Mouse (Mus musculus) neural tube, embryonic 12.5 days (tissue): ENCODE results near the gene Rnf168. TPM values are rescaled to one million over a fixed set of nuclear protein-coding genes. Genes with fewer than 3 reads are reported as not detected.
A peak's percentile ranks its signal among the peaks of the same experiment; 100 is the strongest.
"Not testable (repeated sequence)": the region's sequence is repeated elsewhere in the genome, so short reads cannot be mapped to it uniquely, and the experiment has no call there.

Experiments
- ATAC-seq: fragments of 200-750 bp; cut with Nextera tagmentation; 2 replicates; pipeline ENCODE4 v1.8.0; 2017; ENCODE audit warnings: low read depth, mild to moderate bottlenecking, moderate TSS enrichment, moderate library complexity; ENCODE audit not compliant: low FRiP score
- H3K27ac ChIP-seq: fragments of 300-500 bp; sonication (generic); 2 replicates; pipeline ENCODE4 v1.5.1; 2016
- H3K27me3 ChIP-seq: fragments of 300-500 bp; sonication (generic); replicated peaks from 2 replicates; pipeline ENCODE4 v1.6.1; 2016; ENCODE audit warnings: mild to moderate bottlenecking
- H3K36me3 ChIP-seq: fragments of 300-500 bp; sonication (generic); 2 replicates; pipeline ENCODE4 v1.6.1; 2016; ENCODE audit warnings: mild to moderate bottlenecking
- H3K4me1 ChIP-seq: fragments of 300-500 bp; sonication (generic); 2 replicates; pipeline ENCODE4 v1.6.1; 2016
- H3K4me2 ChIP-seq: fragments of 300-500 bp; sonication (generic); replicated peaks from 2 replicates; pipeline ENCODE4 v1.6.1; 2016; ENCODE audit warnings: mild to moderate bottlenecking
- H3K4me3 ChIP-seq: fragments of 300-500 bp; sonication (generic); 2 replicates; pipeline ENCODE4 v1.5.1; 2016
- H3K9ac ChIP-seq: fragments of 300-500 bp; sonication (generic); 2 replicates; pipeline ENCODE4 v1.6.1; 2016; ENCODE audit warnings: mild to moderate bottlenecking
- H3K9me3 ChIP-seq: fragments of 300-500 bp; sonication (generic); 2 replicates; pipeline ENCODE4 v1.6.1; 2016; ENCODE audit warnings: mild to moderate bottlenecking
- WGBS: fragments of 180-500 bp; shearing (Covaris S2); methylation state at CpG from one replicate; pipeline ENCODE4 v1.1.7; 2016; 5-methylcytosine and 5-hydroxymethylcytosine counted together
- polyA plus RNA-seq: library from polyadenylated mRNA; unstranded; fragments of >200 nt; fragmentation: Nextera tagmentation; extraction: Ambion mirVana; gene quantifications from 2 replicates; pipeline ENCODE4 v1.2.1, GENCODE M21; 2016

The Rnf168 gene
- polyA plus RNA-seq, 1 experiment from 2014 or later: 27.2 TPM

GRCm38 (mm10) chr16:32275830-32276229, 1.4 kb upstream of the Rnf168 start:
- ATAC-seq: no peak
- Histone ChIP-seq H3K9ac (no peak overlapping the region), H3K4me3 (no peak overlapping the region), H3K4me1 (peaks cover 20% of the 10 kb centered on the region), H3K4me2 (no peak overlapping the region), H3K36me3 (peaks cover 6% of the 10 kb centered on the region; the same call in 1 of the 2 replicates), H3K27ac (no peak overlapping the region), H3K27me3 (no peaks in the 10 kb centered on the region), H3K9me3 (no peaks in the 10 kb centered on the region)
- WGBS: 89% methylated on average over 1 of the region's 1 CpGs

- no peak for ATAC-seq
- peak overlapping the region; percentile 88 for H3K9ac ChIP-seq
- H3K27me3 ChIP-seq: no peaks in the 10 kb centered on the region
- peak overlapping the region; percentile 91 for H3K4me3 ChIP-seq
- H3K27ac ChIP-seq: no peak overlapping the region
- H3K4me1 ChIP-seq: peaks cover 20% of the 10 kb centered on the region
- H3K9me3 ChIP-seq: no peaks in the 10 kb centered on the region
- H3K4me2 ChIP-seq: peak overlapping the region; percentile 76
- WGBS: 62% methylated on average over 7 of the region's 7 CpGs
- peaks cover 22% of the 10 kb centered on the region for H3K36me3 ChIP-seq
Measured at GRCm38 (mm10) chr16:32278396-32278795, 1.1 kb downstream of the Rnf168 start.

GRCm38 (mm10) chr16:32280211-32280610, 3.0 kb downstream of the Rnf168 start:
- H3K4me3 ChIP-seq: peak overlapping the region; percentile 5; the same call in 1 of the 2 replicates
- no peak overlapping the region for H3K9ac ChIP-seq
- H3K27ac ChIP-seq: no peak overlapping the region
- peak overlapping the region; percentile 76 for H3K4me2 ChIP-seq
- peaks cover 40% of the 10 kb centered on the region for H3K36me3 ChIP-seq
- H3K9me3 ChIP-seq: no peaks in the 10 kb centered on the region
- no peaks in the 10 kb centered on the region for H3K27me3 ChIP-seq
- 94% methylated on average over 8 of the region's 8 CpGs for whole genome bisulfite sequencing
- no peak for ATAC-seq
- peaks cover 20% of the 10 kb centered on the region for H3K4me1 ChIP-seq

GRCm38 (mm10) chr16:32282608-32283007, 5.3 kb downstream of the Rnf168 start:
- H3K27me3 ChIP-seq: no peaks in the 10 kb centered on the region
- no peak for ATAC-seq
- H3K27ac ChIP-seq: no peak overlapping the region
- H3K4me1 ChIP-seq: peaks cover 20% of the 10 kb centered on the region
- no peak overlapping the region for H3K9ac ChIP-seq
- H3K4me3 ChIP-seq: no peak overlapping the region
- no peak overlapping the region for H3K4me2 ChIP-seq
- H3K36me3 ChIP-seq: peaks cover 59% of the 10 kb centered on the region
- no peaks in the 10 kb centered on the region for H3K9me3 ChIP-seq

GRCm38 (mm10) chr16:32291821-32292220, 14.6 kb downstream of the Rnf168 start:
- WGBS: 90% methylated on average over 4 of the region's 4 CpGs
- H3K4me2 ChIP-seq: no peak overlapping the region
- no peaks in the 10 kb centered on the region for H3K4me1 ChIP-seq
- no peaks in the 10 kb centered on the region for H3K27me3 ChIP-seq
- H3K27ac ChIP-seq: no peak overlapping the region
- ATAC-seq: no peak
- H3K9me3 ChIP-seq: no peaks in the 10 kb centered on the region
- no peak overlapping the region for H3K9ac ChIP-seq
- no peak overlapping the region for H3K4me3 ChIP-seq
- peaks cover 41% of the 10 kb centered on the region for H3K36me3 ChIP-seq

- H3K4me1 ChIP-seq, ATAC-seq, H3K4me3 ChIP-seq: not testable (repeated sequence)
Measured at GRCm38 (mm10) chr16:32299617-32300016, 22.4 kb downstream of the Rnf168 start.

GRCm38 (mm10) chr16:32303046-32303445, 25.8 kb downstream of the Rnf168 start:
- Histone ChIP-seq H3K4me2 (no peak overlapping the region), H3K4me3 (no peak overlapping the region), H3K36me3 (peaks cover 25% of the 10 kb centered on the region; the same call in 1 of the 2 replicates), H3K9me3 (no peaks in the 10 kb centered on the region), H3K4me1 (no peaks in the 10 kb centered on the region), H3K9ac (no peak overlapping the region), H3K27ac (no peak overlapping the region), H3K27me3 (no peaks in the 10 kb centered on the region)
- WGBS: 26% methylated on average over 1 of the region's 1 CpGs
- ATAC-seq: no peak

More at GRCm38 (mm10) chr16:32299617-32300016, 22.4 kb downstream of the Rnf168 start:
- H3K27me3 ChIP-seq, H3K27ac ChIP-seq, H3K9ac ChIP-seq, H3K4me2 ChIP-seq, H3K9me3 ChIP-seq: not testable (repeated sequence)
- H3K36me3 ChIP-seq: peaks cover 43% of the 10 kb centered on the region
- 98% methylated on average over 4 of the region's 4 CpGs for WGBS

- Histone ChIP-seq H3K4me2 (no peak overlapping the region), H3K4me1 (no peaks in the 10 kb centered on the region)
- 94% methylated on average over 7 of the region's 7 CpGs for WGBS
Measured at GRCm38 (mm10) chr16:32303886-32304285, 26.6 kb downstream of the Rnf168 start.

GRCm38 (mm10) chr16:32311970-32312369, 34.7 kb downstream of the Rnf168 start:
- no peak overlapping the region for H3K9ac ChIP-seq
- no peaks in the 10 kb centered on the region for H3K27me3 ChIP-seq
- no peak overlapping the region for H3K4me3 ChIP-seq
- 84% methylated on average over 4 of the region's 4 CpGs for WGBS
- H3K9me3 ChIP-seq: no peaks in the 10 kb centered on the region
- no peak for ATAC-seq
- no peaks in the 10 kb centered on the region for H3K36me3 ChIP-seq
- no peaks in the 10 kb centered on the region; the same call in 1 of the 2 replicates for H3K4me1 ChIP-seq
- no peak overlapping the region for H3K27ac ChIP-seq
- H3K4me2 ChIP-seq: no peak overlapping the region

More at GRCm38 (mm10) chr16:32303886-32304285, 26.6 kb downstream of the Rnf168 start:
- H3K36me3 ChIP-seq: peaks cover 17% of the 10 kb centered on the region; the same call in 1 of the 2 replicates
- H3K4me3 ChIP-seq: no peak overlapping the region
- no peak overlapping the region for H3K27ac ChIP-seq
- no peaks in the 10 kb centered on the region for H3K27me3 ChIP-seq
- H3K9me3 ChIP-seq: no peaks in the 10 kb centered on the region
- no peak overlapping the region for H3K9ac ChIP-seq
- no peak for ATAC-seq

- Histone ChIP-seq H3K27me3 (no peaks in the 10 kb centered on the region), H3K9ac (no peak overlapping the region), H3K4me3 (no peak overlapping the region), H3K27ac (no peak overlapping the region), H3K9me3 (no peaks in the 10 kb centered on the region), H3K4me1 (no peaks in the 10 kb centered on the region; the same call in 1 of the 2 replicates), H3K4me2 (no peak overlapping the region), H3K36me3 (no peaks in the 10 kb centered on the region)
- no peak for ATAC-seq
- 64% methylated on average over 5 of the region's 5 CpGs for WGBS
Measured at GRCm38 (mm10) chr16:32312386-32312785, 35.1 kb downstream of the Rnf168 start.

GRCm38 (mm10) chr16:32312859-32313258, 35.6 kb downstream of the Rnf168 start:
- Histone ChIP-seq H3K4me3 (no peak overlapping the region), H3K36me3 (no peaks in the 10 kb centered on the region), H3K9ac (no peak overlapping the region), H3K9me3 (no peaks in the 10 kb centered on the region), H3K27ac (no peak overlapping the region), H3K4me2 (no peak overlapping the region), H3K4me1 (no peaks in the 10 kb centered on the region; the same call in 1 of the 2 replicates), H3K27me3 (no peaks in the 10 kb centered on the region)
- WGBS: 78% methylated on average over 4 of the region's 4 CpGs
- ATAC-seq: no peak

GRCm38 (mm10) chr16:32316601-32317000, 39.3 kb downstream of the Rnf168 start:
- Histone ChIP-seq H3K4me2 (no peak overlapping the region), H3K9ac (no peak overlapping the region), H3K9me3 (no peaks in the 10 kb centered on the region), H3K27me3 (no peaks in the 10 kb centered on the region), H3K4me3 (no peak overlapping the region), H3K27ac (no peak overlapping the region), H3K36me3 (no peaks in the 10 kb centered on the region), H3K4me1 (no peaks in the 10 kb centered on the region; the same call in 1 of the 2 replicates)
- WGBS: 38% methylated on average over 2 of the region's 2 CpGs
- no peak for ATAC-seq

- 39% methylated on average over 7 of the region's 7 CpGs for WGBS
Measured at GRCm38 (mm10) chr16:32323953-32324352, 46.7 kb downstream of the Rnf168 start.

More at GRCm38 (mm10) chr16:32323953-32324352, 46.7 kb downstream of the Rnf168 start:
- Histone ChIP-seq H3K27ac (no peak overlapping the region), H3K4me1 (no peaks in the 10 kb centered on the region), H3K4me3 (no peak overlapping the region), H3K27me3 (no peaks in the 10 kb centered on the region), H3K4me2 (no peak overlapping the region), H3K36me3 (no peaks in the 10 kb centered on the region), H3K9me3 (no peaks in the 10 kb centered on the region), H3K9ac (no peak overlapping the region)
- ATAC-seq: no peak
